Mouse (Mus musculus): Measurements from ENCODE around the gene Lama1. TPM values are rescaled to one million over a fixed set of nuclear protein-coding genes. Genes with fewer than 3 reads are reported as not detected.
A peak's percentile ranks its signal among the peaks of the same experiment; 100 is the strongest.
"Not testable (repeated sequence)": the region's sequence is repeated elsewhere in the genome, so short reads cannot be mapped to it uniquely, and the experiment has no call there.

The Lama1 gene
- total RNA-seq, 2 experiments from 2014 or later, result 6.7 to 7.0 TPM

GRCm38 (mm10) chr17:67715466-67715865 is 18.4 kb downstream of the Lama1 start:
- DNase-seq (ENCODE audit: low spot score in 2 of 2), result no peak

GRCm38 (mm10) chr17:67722055-67722454 is 25.0 kb downstream of the Lama1 start:
- no peak for DNase-seq (ENCODE audit: low spot score in 2 of 2)

GRCm38 (mm10) chr17:67722578-67722977 is 25.5 kb downstream of the Lama1 start:
- no peak for DNase-seq (ENCODE audit: low spot score in 2 of 2)

- peak; percentile 16 to 50 for DNase-seq (ENCODE audit: low spot score in 2 of 2)
These were observed 26.4 kb downstream of the Lama1 start for GRCm38 (mm10) chr17:67723175-67724067.

GRCm38 (mm10) chr17:67726601-67727000 is 29.5 kb downstream of the Lama1 start:
- no peak for DNase-seq (ENCODE audit: low spot score in 2 of 2)

- DNase-seq (ENCODE audit: low spot score in 2 of 2), result no peak
These were observed 31.7 kb downstream of the Lama1 start for GRCm38 (mm10) chr17:67728751-67729150.

GRCm38 (mm10) chr17:67731096-67731495 is 34.0 kb downstream of the Lama1 start:
- DNase-seq (ENCODE audit: low spot score in 2 of 2), result no peak

- no peak for DNase-seq (ENCODE audit: low spot score in 2 of 2)
These were observed 34.9 kb downstream of the Lama1 start for GRCm38 (mm10) chr17:67731964-67732363.

GRCm38 (mm10) chr17:67733516-67733915 is 36.5 kb downstream of the Lama1 start:
- DNase-seq (ENCODE audit: low spot score in 2 of 2), result no peak

- DNase-seq (ENCODE audit: low spot score in 2 of 2), result no peak
These were observed 38.7 kb downstream of the Lama1 start for GRCm38 (mm10) chr17:67735722-67736121.

- not testable (repeated sequence) for DNase-seq (ENCODE audit: low spot score in 2 of 2)
These were observed 44.2 kb downstream of the Lama1 start for GRCm38 (mm10) chr17:67741229-67741628.

GRCm38 (mm10) chr17:67764167-67764871 is 67.3 kb downstream of the Lama1 start:
- DNase-seq (ENCODE audit: low spot score in 2 of 2), result no peak

GRCm38 (mm10) chr17:67773608-67774007 is 76.5 kb downstream of the Lama1 start:
- no peak for DNase-seq (ENCODE audit: low spot score in 2 of 2)

GRCm38 (mm10) chr17:67776764-67777163 is 79.7 kb downstream of the Lama1 start:
- DNase-seq (ENCODE audit: low spot score in 2 of 2), result peak; percentile 14 to 18

- no peak for DNase-seq (ENCODE audit: low spot score in 2 of 2)
These were observed 82.8 kb downstream of the Lama1 start for GRCm38 (mm10) chr17:67779812-67780211.

- DNase-seq (ENCODE audit: low spot score in 2 of 2), result no peak
These were observed 94.0 kb downstream of the Lama1 start for GRCm38 (mm10) chr17:67791091-67791490.

GRCm38 (mm10) chr17:67809171-67809570 is 112.1 kb downstream of the Lama1 start:
- DNase-seq (ENCODE audit: low spot score in 2 of 2), result no peak

GRCm38 (mm10) chr17:67813666-67814065 is 116.6 kb downstream of the Lama1 start:
- no peak for DNase-seq (ENCODE audit: low spot score in 2 of 2)

GRCm38 (mm10) chr17:67815720-67816119 is 118.7 kb downstream of the Lama1 start:
- no peak for DNase-seq (ENCODE audit: low spot score in 2 of 2)

- DNase-seq (ENCODE audit: low spot score in 2 of 2), result no peak
These were observed 119.9 kb downstream of the Lama1 start for GRCm38 (mm10) chr17:67816916-67817315.

GRCm38 (mm10) chr17:67827431-67827830 is 130.4 kb downstream of the Lama1 start:
- DNase-seq (ENCODE audit: low spot score in 2 of 2), result no peak

Data from layer of hippocampus, postnatal 14 days (tissue).